Mouse (Mus musculus) retina, adult 2 months (tissue): ENCODE measurements around the gene Atg2b.

Source experiments
- DNase-seq: peaks from one replicate; pipeline ENCODE4 v3.0.0-alpha.2; 2012; ENCODE audit warnings: low read depth, low spot score

Atg2b gene

DNA sequence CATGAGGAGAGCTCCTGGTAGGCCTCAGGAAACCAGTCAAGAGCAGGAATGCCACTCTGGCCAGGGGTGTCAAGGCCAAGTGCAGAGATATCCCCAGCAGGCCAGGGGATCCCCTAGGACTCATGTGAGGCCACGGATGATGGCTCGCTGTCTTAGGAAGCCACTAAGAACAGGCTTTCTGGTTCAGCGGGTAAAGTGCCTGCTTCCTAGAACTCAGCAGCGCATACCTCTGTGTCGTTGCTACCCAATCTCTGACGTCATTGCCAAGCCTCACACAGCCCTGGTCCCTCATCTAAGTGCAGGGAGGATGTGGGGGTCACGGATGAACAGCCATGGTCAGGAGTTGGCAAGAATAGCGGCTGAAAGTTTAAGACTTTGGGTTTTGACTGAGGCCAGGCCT lies 87.9 kb downstream of the Atg2b start:
- DNase-seq: no peak

DNA sequence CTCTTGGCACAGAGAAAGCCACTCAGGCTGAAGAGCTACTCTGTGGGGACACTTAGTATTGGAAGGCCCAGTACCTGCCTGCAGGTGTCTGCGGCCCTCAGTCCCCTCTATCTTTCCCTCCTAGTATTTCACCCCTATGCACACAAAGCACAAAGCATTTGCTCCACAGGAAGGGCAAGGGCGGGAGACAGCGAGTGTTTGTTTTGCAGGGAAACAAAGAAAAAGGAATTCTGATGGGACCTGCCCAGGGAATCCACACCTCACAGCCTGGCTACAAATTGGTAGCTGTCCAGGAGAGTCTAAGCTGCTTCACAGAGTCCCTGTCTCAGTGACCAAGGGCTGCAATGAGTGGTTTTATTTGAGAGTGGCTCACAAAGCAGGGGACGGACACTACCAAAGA lies 91.5 kb downstream of the Atg2b start:
- DNase-seq: no peak

DNA sequence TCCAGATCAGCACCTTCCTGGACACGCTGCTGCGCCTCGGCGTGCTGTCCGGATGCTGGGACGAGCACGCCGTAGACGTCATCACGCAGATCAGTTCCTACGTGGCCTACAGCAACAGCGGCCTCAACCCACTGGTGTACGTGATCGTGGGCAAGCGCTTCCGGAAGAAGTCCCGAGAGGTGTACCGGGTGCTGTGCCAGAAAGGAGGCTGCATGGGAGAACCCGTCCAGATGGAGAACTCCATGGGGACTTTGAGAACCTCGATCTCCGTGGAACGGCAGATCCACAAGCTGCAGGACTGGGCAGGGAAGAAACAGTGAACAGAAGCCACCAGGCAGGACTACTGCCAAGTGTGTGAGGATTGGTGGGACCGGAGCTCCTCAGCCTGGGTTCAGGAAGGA lies 92.7 kb downstream of the Atg2b start:
- DNase-seq: no peak

DNA sequence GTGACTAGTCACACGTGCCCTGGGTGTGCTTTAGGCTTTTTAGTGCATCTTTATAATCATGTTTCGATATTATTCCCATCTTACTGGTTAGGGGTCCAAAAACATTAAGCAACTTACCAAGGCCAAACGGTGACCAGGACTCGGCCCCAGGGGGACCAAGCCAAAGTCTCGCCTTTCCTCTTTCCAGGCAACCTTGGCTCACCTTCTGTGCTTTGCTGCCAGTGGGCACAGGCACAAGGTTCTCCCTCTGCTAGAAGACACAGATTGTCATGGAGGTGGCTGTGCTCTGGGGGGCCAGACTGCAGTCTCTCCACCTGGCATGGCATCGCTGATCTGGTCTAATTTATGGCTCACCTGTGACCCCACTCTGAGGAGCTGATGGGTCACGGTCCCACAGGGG lies 94.2 kb downstream of the Atg2b start:
- no peak for DNase-seq

DNA sequence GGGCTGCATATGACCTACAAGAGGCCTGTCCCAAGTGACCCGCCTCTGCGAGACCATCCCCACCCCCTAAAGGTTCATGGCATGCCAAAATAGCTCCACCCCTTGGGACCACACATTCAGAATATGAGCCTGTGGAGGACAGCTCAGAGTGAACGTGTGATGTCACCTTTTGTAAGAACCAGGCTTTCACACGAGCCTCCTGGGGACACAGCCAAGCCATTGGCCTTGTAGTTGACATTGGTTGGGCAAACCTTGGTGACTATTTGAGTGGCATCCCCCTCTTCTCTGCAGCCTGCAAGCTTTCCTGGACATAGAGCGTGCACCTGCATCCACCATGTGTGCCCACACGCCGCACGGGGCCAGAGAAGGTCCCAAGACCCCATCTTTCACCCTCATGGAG lies 97.5 kb downstream of the Atg2b start:
- no peak for DNase-seq

DNA sequence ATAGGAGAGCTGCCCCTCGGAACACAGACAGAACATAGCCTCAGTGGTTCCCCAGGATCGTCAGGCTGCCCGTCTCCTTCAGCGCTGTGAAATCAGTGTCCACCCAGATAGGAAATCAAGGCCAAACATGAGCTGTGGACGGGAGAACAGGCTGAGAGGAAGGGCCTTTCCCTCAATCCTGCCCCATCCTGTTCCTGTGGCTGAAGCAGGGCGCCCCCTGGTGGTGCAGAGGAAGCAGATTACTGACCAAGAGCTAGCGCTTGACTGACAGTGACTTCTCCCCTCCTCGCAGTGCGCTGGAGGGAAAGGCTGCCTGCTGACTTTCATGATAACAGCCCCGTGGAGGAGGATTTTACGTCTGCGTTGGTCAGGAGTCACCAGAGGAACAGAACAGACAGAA lies 100.2 kb downstream of the Atg2b start:
- peak; percentile 30 for DNase-seq

DNA sequence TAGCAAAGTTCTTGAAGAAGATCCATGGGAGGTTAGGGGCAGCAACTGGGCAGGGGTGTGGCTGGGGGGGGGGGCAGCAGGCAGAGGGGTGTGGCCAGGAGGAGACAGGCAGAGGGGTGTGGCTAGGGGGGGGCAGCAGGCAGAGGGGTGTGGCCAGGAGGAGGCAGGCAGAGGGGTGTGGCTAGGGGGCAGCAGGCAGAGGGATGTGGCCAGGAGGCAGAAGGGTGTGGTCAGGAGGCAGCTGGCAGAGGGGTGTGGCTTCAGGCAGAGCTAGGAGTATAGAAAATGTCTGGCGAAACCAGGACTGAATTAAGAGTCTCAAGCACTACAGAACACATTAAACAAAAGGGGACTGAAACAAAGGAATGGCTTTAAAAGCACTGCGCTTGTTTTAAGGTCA lies 101.5 kb downstream of the Atg2b start:
- DNase-seq: no peak

DNA sequence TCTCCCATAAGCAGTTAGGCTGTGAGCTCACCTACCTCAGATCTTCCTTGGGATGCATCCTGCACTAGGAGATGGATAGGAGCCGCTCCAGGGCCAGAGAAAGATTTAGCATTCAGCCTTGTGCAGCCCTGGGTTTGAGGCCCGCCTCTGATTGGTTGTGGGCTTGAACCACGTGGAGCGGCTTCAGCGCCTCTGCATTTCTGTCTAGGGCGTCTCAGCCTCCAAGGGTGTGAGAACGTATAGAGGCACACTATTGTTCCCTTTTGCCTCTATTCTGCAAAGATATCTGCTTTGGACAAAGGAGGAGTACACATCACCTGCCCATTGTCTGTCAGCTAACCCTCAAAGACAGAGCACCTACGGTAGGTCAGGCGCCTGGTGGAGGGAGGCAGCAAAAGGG lies 102.5 kb downstream of the Atg2b start:
- DNase-seq: no peak

DNA sequence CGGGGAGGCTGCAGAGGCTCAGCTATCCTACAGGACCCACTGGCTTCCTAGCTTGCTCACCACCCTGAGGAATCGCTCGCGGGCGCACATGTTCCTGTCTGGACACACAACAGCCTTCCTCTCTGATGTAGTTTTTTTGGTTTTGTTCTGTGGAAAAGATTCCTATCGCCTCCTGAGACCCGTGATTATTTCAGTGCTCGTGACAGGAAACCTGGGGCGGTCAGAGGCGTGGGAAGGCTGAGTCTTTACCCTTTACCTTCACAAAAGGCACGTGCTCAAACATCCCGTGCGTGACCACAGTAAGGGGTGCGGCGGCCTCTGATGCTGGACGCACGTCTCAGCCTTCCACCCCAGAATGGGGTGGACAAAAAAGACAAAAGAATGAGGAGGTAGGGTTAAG lies 104.5 kb downstream of the Atg2b start:
- DNase-seq: no peak

DNA sequence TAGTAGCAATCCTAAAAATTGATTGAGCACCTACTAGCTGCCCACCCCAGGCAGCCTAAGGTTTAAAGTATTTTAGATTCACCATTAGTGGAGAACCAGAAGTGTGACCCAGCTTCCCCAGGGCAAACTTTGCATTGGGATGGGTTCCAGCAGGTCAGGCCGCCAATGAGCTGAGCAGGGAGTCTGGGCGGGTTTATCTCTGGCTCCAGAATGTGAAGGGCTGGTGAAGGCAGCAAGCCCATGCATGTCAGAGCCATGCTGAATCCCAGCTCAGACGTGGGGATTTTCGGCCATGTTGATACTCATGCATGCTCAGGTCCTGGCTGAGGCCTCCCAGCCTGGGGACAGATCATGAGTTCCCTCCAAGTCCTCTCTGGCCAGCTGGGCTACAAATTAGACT lies 110.7 kb downstream of the Atg2b start:
- no peak for DNase-seq

DNA sequence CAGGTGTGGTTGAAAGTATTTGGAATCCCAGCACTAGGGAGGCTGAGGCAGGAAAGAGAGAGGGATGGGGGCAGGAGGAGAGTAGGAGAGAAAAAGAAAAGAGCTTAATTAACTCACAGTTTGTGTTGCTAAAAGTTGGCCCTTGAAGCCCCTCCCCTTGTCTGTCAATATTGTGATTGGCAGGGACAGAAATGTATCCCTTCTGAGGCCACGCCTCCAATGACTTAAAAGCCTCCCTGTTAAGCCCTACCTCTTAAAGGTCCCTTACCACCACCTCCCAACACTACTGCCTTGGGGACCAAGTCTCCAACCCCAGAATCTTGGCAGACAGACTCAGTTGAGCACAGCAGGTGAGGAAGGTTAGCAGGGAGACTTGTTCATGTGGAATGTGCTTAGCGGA lies 112.4 kb downstream of the Atg2b start:
- no peak for DNase-seq

DNA sequence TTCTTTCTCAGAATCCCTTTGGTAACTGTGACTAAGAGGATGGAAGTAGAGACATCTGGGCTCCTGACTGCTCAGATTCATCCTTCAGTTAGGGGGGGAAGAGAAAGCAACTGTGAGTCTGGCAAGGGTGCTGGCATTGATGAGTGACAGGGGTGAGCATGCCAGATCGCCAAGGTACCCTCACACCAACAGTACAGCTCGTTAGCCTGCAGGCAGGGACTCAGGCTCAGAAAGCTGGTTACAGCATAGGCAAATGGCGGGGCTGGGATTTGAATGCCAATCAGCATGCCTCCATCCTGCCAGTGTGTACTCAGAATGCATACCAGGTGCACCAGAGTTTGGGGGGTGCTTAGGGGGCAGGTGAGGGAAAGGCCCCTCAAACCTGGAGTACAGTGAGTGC lies 113.1 kb downstream of the Atg2b start:
- DNase-seq: no peak
